Mouse (Mus musculus) frontal cortex, postnatal 10 days (tissue): Measurements from ENCODE around the gene Klhl36.

ENCODE experiments used
- DNase-seq, 2 experiments: peaks; one replicate each; pipeline ENCODE4 v3.0.0; 2022; ENCODE audit warnings: low spot score in 2 of 2, mixed read lengths in 1 of 2

Gene Klhl36

GRCm38 (mm10) chr8:119883281-119883680 lies 21.2 kb downstream of the Klhl36 start:
- DNase-seq, result no peak

- DNase-seq, result peak in 1 of 2 experiments; percentile 20
These were observed 23.5 kb downstream of the Klhl36 start for GRCm38 (mm10) chr8:119885612-119886011.

GRCm38 (mm10) chr8:119887130-119887529 lies 25.1 kb downstream of the Klhl36 start:
- no peak for DNase-seq

- no peak for DNase-seq
These were observed 25.9 kb downstream of the Klhl36 start for GRCm38 (mm10) chr8:119888012-119888411.

GRCm38 (mm10) chr8:119897069-119897468 lies 35.0 kb downstream of the Klhl36 start:
- no peak for DNase-seq

- DNase-seq, result no peak
These were observed 35.9 kb downstream of the Klhl36 start for GRCm38 (mm10) chr8:119897933-119898332.

GRCm38 (mm10) chr8:119901349-119901748 lies 39.3 kb downstream of the Klhl36 start:
- DNase-seq, result no peak

GRCm38 (mm10) chr8:119901952-119902351 lies 39.9 kb downstream of the Klhl36 start:
- no peak for DNase-seq

GRCm38 (mm10) chr8:119904323-119904911 lies 42.4 kb downstream of the Klhl36 start:
- no peak for DNase-seq

- DNase-seq, result no peak
These were observed 48.0 kb downstream of the Klhl36 start, which contains the start of gene Usp10 for GRCm38 (mm10) chr8:119909944-119910546. Gene Usp10, plus strand, starts transcription at chr8:119910360.

- peak; percentile 81 to 91 for DNase-seq
These were observed 48.6 kb downstream of the Klhl36 start, which contains the start of gene Gm20388 for GRCm38 (mm10) chr8:119910547-119911257. Gene Gm20388, plus strand, starts transcription at chr8:119910841.

GRCm38 (mm10) chr8:119911258-119911962 lies 49.3 kb downstream of the Klhl36 start:
- DNase-seq, result no peak

- DNase-seq, result no peak
These were observed 50.6 kb downstream of the Klhl36 start for GRCm38 (mm10) chr8:119912643-119913042.

GRCm38 (mm10) chr8:119913181-119913580 lies 51.1 kb downstream of the Klhl36 start:
- DNase-seq, result no peak

- no peak for DNase-seq
These were observed 52.1 kb downstream of the Klhl36 start for GRCm38 (mm10) chr8:119914161-119914560.

GRCm38 (mm10) chr8:119915298-119915697 lies 53.2 kb downstream of the Klhl36 start:
- DNase-seq, result no peak

GRCm38 (mm10) chr8:119916237-119916892 lies 54.3 kb downstream of the Klhl36 start:
- DNase-seq, result no peak

GRCm38 (mm10) chr8:119917415-119917814 lies 55.3 kb downstream of the Klhl36 start:
- DNase-seq, result no peak

GRCm38 (mm10) chr8:119918155-119918567 lies 56.1 kb downstream of the Klhl36 start:
- DNase-seq, result no peak

GRCm38 (mm10) chr8:119923259-119923658 lies 61.2 kb downstream of the Klhl36 start:
- no peak for DNase-seq

- no peak for DNase-seq
These were observed 63.4 kb downstream of the Klhl36 start for GRCm38 (mm10) chr8:119925428-119925827.

GRCm38 (mm10) chr8:119926474-119926873 lies 64.4 kb downstream of the Klhl36 start:
- DNase-seq, result no peak
